Mouse (Mus musculus) frontal cortex, postnatal 14 days (tissue): ENCODE results near the gene Izumo2.

Experiments used
- DNase-seq, 2 experiments: peaks; one replicate each; pipeline ENCODE4 v3.0.0; 2022; ENCODE audit warnings: low spot score in 2 of 2

Gene Izumo2

DNA sequence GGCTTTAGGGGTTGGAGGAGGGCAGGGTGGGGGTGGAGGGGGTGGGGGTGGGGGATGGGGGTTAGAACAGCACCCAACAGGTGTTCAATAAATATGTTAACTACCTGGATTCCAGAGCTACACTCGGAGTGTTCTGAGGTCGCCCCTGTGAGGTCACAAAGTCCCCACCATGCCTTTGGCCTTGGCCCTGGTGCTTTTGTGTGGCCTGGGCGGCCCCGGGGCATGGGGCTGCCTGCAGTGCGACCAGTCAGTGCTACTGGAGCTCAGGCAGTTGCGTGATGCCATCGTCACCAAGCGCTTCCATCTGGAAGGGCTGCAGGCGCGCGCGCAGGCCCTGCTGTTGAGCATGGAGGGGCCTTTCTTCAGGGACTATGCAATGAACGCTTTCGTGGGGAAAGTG lies at the start of gene Izumo2:
TSS of gene Izumo2 (plus strand) at position 169 of the 400 bp plus-strand sequence.
- DNase-seq = no peak

- DNase-seq = peak; percentile 38 to 51
Measured at GRCm38 (mm10) chr7:44661219-44661618, 47.3 kb upstream of the Izumo2 start.

DNA sequence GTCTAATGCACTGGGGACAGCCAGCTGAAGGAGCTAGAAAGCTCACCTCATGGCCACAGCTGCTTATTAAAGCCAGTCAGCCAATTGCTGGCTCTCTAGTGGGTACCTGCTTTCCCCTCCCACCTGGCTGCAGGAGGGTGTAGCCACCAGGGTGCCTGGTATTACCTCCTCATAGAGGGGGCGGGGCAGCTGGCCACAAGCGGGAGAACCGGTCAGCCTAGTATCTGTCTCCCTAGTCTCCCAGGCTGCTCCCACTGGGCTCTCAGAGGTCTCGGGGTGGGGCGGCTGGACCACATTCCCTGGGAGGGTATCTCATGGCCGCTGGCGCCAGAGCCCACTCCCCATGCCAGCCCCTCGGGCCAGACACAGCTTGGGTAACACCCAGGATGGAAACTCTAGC lies 46.4 kb upstream of the Izumo2 start:
- no peak for DNase-seq

DNA sequence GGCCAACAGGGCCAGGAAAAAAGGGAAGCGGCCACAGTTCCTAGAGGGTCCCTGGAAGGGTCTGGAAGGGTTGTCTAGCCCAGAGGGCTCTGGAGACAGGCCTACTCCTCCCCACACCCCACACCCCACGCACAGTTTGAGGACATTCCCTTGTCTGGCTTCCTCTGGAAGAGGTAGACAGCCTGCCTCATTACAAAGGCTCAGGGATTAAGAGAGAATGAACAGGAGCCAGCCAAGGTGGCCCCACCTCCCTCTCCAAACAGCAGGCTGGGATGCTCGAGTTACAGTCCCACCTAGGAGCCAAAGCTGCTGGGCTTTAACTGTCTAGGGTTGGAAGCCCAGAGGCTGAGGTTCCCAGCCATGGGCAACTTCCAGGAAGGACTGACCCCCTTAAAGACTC lies 46.0 kb upstream of the Izumo2 start:
- DNase-seq = no peak

DNA sequence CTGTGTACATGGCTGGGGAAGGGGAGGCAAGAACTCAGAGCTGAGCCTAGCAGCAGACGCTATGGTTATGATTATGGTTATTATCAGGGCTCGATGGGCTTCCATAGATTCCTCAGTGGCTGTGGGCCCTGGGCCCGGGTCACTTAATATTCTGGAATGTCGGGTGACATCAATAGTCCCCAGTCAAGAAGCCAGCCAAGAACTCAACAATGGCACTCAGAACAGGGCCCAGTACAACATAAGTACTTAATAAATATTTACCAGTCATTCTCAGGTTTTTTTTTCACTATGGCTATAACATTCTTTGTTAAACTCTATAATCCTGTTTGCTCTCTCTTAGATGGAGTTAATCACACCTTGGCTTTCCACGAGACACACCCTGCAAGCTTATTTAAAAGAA lies 45.0 kb upstream of the Izumo2 start:
- DNase-seq = no peak

GRCm38 (mm10) chr7:44664731-44665130 lies 43.8 kb upstream of the Izumo2 start:
- DNase-seq = no peak

DNA sequence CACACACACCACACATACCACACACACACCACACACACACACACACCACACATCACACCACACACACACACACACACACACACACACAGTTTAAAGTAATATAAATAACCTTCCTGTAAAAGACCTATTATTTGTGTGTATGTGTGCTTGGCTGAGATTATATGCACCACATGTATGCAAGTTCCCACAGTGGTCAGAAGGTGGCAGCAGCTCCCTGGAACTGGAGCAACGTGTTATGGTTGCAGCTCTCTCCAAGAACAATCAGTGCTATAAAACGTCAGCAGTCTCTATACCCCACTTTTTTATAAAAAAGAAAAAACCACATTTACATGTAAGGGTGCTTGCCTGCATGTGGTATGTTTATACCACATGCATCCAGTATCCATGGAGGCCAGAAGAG lies 42.1 kb upstream of the Izumo2 start:
- DNase-seq = no peak

- no peak for DNase-seq
Measured at GRCm38 (mm10) chr7:44667996-44668738, 40.4 kb upstream of the Izumo2 start.

GRCm38 (mm10) chr7:44669103-44669502 lies 39.4 kb upstream of the Izumo2 start:
- no peak for DNase-seq

DNA sequence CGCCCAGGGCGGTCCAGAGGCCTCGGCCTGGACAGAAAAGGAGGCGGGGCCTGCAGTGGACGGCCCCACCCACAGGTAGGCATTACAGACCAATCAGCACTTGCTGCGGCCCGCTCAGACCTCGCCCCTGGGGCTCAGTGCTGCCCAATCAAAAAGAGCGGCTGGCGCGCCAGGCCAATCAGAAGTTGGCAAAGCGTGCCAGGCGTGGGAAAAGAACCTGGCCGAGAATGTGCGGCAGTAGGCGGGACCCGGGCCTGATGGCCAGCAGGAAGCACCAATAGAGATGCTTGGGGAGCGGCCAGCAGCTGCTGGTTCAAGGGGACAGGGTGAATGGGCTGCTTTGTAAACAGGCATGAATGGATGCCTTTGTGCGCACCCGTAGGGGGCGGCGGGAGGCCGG lies 37.7 kb upstream of the Izumo2 start, which contains the start of gene Myh14:
TSS of gene Myh14 (minus strand) at position 41 of the 400 bp plus-strand sequence.
- DNase-seq = peak; percentile 86 to 91

DNA sequence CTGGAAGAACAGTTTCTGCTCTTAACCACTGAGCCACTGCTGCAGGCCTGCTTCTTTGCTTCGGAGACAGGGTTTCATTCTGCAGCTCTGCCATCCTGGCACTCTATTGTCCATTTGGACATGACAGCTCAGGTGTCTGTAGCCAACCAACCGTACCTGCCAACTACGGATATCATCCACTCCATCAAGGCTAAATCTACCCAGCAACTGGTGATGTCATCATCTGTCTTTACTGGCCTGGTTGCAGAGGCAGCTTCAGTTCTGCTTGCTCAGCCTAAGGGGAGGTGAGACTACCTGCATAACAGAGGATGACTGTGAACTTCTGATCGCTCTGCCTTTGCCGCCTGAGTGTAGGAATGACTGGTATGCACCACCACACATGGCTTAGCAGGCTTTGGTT lies 36.3 kb upstream of the Izumo2 start:
- no peak for DNase-seq

- DNase-seq = no peak
Measured at GRCm38 (mm10) chr7:44674511-44674910, 34.0 kb upstream of the Izumo2 start.

DNA sequence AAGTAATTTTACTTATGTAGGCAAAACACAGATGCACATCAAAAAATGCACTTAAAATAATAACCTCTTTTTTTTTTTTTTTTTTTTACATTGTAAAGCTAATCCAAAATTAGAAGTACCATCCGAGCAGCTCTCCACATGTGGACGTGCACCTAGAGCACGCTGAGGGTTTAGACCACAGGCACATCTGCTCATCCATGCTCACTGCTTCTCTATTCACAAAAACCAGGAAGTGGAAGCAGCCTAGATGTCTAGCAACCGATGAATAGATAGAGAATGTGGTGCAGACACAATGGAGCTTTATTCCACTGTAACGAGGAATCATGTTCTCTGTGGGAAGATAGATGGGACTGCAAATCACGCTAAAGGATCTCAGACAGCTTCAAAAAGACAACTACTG lies 33.4 kb upstream of the Izumo2 start:
- DNase-seq = no peak

GRCm38 (mm10) chr7:44676126-44676525 lies 32.4 kb upstream of the Izumo2 start:
- DNase-seq = no peak

GRCm38 (mm10) chr7:44676611-44677010 lies 31.9 kb upstream of the Izumo2 start:
- DNase-seq = peak in 1 of 2 experiments; percentile 56

DNA sequence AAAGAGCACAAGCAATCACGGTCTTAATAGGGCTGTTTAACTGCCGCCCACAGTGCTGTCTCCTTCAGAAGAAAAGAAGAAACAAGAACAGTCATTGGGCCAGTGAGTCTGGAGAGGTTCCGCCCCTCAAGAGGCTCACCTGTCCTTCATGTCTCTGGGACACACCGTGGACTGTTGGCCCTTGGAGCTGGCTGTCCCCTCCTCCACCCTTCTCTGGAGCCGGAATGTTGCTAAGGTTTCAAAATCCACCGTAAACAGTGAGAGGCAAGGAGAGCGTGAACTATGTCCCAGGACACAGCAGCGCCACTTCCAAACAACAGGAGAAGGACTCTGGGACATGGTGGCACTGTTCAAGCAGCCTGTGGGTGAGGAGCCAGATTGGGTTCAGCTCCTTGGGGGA lies 24.9 kb upstream of the Izumo2 start:
- DNase-seq = no peak

DNA sequence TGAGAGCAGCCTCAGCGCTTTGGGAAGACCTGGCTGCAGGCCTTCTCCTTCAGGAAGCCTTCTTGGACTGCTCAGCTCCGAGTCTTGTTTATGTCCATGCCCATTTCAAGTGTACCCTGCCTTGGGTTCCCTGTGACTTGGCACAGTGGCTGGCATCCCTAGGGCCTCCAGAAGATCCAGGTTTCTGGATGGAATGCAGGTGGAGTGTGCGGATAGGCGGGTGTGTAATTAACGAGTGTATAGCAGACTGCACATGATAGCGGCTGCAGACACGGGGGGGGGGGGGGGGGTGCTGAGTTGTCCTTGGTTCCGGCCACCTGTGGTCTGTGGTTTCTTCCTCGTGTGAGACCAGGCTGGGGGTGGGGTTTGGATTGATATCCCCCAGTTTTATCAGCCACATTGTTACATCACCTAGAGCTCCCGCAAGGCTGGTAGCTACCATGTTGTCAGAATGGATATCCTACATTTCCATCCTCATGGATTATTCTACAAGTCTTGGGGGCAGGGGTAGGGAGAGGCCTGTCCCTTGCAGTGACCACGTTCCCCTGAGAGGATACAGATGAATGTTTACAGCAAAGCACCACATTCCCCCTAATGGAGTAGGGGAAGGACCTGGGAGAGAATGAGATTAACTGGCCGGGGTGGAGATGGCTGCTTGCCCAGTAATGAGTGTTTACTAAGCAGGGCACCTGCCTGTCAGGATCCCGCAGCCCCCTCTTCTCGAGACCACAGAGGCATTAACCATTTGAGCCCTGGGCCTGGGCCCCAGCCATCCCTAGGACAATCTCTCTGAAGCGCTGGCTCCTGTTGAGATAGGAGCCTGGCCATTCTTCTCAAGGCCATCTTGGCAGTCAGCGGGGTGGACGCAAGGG lies 22.8 kb upstream of the Izumo2 start:
- DNase-seq = no peak

DNA sequence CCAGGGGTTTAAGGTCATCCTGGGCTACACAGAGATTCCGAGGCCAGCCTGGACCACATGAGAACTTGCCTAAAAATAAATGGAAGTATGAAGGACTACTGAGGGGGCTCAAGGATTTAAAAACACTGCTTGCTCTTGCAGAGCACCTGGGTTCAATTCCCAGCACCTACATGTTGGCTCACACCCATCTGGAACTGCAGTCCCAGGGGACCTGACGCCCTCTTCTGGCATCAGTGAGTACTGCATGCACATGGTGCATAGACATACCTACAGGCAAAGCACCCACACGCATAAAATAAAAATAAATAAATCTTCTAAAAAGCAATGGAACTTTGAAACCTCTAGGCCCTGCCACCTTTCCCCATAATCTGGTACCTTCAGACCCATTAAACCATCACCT lies 19.7 kb upstream of the Izumo2 start:
- DNase-seq = no peak

GRCm38 (mm10) chr7:44689331-44689730 lies 19.2 kb upstream of the Izumo2 start:
- DNase-seq = no peak

DNA sequence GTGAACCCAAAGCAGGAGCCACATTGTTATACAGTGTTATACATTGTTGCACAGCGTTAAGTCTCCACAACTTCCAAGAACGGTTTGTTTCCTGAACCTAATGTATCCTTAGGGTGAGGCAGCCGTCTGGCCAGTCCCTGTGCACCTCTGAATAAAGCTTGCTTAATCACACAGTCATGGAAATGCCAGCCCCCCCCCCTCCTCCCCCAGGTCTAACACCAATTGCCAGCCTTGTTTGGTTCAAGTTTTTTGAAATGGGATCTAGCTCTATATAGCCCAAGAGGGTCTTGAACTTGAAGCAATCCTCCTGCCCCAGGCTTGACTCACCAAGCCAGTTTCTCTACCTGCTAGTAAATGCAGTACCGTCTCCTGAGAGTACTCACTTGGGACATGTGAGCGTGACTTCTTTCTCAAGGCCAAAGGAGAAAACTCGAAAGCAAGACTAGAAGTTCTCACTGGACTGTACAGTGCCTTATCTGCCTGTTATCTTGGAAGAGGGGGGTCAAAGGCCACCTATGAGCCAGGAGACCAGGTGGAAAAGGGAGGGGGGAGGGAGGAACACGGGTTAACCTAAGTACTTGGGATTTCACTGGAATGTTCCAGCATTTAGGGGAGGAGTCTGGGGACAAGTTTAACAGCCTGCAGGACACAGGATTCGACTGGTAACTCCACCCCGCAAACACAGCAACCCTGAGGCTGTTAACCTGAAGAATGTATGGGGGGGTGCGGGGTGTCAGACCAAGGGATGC lies 14.9 kb upstream of the Izumo2 start:
- DNase-seq = no peak

DNA sequence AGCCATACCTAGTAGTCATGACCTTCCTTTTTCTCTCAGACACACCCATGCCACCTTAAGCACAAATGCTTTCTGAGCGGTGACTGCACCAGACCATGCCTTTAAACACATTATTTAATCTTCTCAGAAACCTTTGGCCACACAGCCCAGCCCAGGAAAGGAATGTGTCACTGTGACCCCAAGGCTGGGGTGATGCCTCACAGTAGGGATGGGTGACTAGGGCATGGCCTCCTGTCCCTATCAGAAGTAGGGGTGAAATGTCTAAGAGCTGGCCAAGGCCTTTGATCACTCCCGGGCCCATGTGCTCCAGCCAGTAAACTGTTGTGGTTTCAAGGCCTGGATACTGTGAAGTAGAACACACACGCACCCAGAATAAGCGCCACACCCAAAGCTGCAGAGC lies 13.3 kb upstream of the Izumo2 start:
- no peak for DNase-seq

GRCm38 (mm10) chr7:44697191-44697710 lies 11.3 kb upstream of the Izumo2 start:
- DNase-seq = no peak
